Mouse (Mus musculus) spleen, postnatal 4 days (tissue): ENCODE measurements around the gene Scn8a.

Source experiments
- DNase-seq, 2 experiments: peaks; one replicate each; pipeline ENCODE4 v3.0.0; 2022; ENCODE audit warnings: low spot score in 2 of 2

The Scn8a gene

DNA sequence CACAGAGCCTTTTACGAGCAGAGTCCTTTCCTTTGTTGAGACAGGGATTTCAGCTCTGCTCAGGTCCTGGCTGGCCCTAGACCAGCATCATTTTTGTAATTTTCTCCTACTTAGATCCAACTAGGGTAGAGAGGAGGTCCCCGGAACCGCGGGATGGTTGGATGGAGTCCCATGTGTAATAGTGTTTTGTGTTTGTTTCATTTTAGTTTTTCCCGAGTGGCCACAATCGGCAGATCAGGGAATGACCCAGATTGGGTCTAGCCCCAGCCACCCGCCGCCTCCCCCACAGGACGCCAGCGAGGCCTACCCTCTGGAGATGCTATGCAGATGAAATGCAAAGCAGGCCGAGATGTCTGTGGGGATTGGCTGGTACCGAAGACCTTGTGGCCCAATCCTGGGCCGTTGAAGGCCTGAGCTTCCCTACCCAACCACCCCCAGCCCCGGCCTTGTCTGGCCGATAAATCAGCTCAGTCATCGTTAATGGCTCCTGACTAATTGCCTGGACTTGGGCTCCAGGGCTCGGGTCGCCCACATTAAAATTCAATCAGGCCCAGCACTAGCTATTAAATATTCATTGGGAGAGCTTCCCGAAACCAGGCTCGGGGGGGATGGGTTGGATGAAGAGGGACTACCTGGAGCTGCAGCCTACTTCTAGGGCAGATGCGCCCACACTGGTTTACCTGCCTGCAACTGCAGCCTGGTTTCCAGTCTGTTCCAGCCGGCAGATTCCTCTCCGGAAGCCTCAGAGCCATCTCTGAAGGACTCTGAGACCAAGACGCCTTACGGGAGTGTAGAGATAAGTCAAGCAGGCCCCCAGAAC is 223.4 kb downstream of the Scn8a start:
- DNase-seq: no peak

- DNase-seq: no peak
These were observed 224.3 kb downstream of the Scn8a start for GRCm38 (mm10) chr15:101093988-101094387.

DNA sequence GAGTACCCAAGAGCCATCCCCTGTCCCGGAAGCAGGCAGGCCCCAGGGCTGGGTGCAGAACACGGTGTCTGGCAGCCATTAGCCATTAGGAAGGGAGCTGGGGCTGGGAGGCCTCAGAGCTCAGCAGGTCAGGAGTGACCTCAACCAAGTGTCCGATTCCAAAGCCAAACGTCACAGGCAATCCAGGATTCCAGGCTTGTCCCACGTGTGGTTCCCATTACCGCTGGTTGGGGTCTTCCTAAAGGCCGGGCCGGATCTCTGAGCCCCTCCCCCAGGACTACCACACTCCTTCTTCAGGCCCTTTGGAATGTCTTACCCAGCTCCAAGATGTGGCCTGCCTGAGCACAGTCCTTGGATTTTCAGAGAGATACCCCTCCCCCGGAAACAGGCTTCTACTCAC is 225.3 kb downstream of the Scn8a start:
- no peak for DNase-seq

GRCm38 (mm10) chr15:101095392-101095791 is 225.7 kb downstream of the Scn8a start:
- DNase-seq: no peak
